Mouse (Mus musculus) kidney, postnatal 4 days (tissue): ENCODE measurements around the gene Ugt1a9.
"Not testable (repeated sequence)": the region's sequence is repeated elsewhere in the genome, so short reads cannot be mapped to it uniquely, and the experiment has no call there.

Source experiments
- DNase-seq, 2 experiments: peaks; one replicate each; pipeline ENCODE4 v3.0.0; 2021; ENCODE audit warnings: mixed read lengths in 2 of 2

Gene Ugt1a9

GRCm38 (mm10) chr1:88222216-88222615 is 151.6 kb downstream of the Ugt1a9 start:
- DNase-seq = no peak

GRCm38 (mm10) chr1:88223011-88223515 is 152.5 kb downstream of the Ugt1a9 start:
- not testable (repeated sequence) for DNase-seq

GRCm38 (mm10) chr1:88223591-88223990 is 153.0 kb downstream of the Ugt1a9 start:
- DNase-seq = peak in 1 of 2 experiments; percentile 4

- peak; percentile 16 to 25 for DNase-seq
Observed at GRCm38 (mm10) chr1:88224029-88224776, 153.6 kb downstream of the Ugt1a9 start.

- not testable (repeated sequence) for DNase-seq
Observed at GRCm38 (mm10) chr1:88225301-88225700, 154.7 kb downstream of the Ugt1a9 start.

- peak in 1 of 2 experiments; percentile 3 for DNase-seq
Observed at GRCm38 (mm10) chr1:88225741-88226140, 155.1 kb downstream of the Ugt1a9 start.

- DNase-seq = peak; percentile 3 to 6
Observed at GRCm38 (mm10) chr1:88226670-88227379, 156.2 kb downstream of the Ugt1a9 start, which contains the start of gene Mroh2a. Gene Mroh2a, plus strand, starts transcription at chr1:88226986.

GRCm38 (mm10) chr1:88227482-88227881 is 156.9 kb downstream of the Ugt1a9 start:
- DNase-seq = no peak

- DNase-seq = peak; percentile 5 to 8
Observed at GRCm38 (mm10) chr1:88228121-88228520, 157.5 kb downstream of the Ugt1a9 start.

GRCm38 (mm10) chr1:88229566-88229965 is 159.0 kb downstream of the Ugt1a9 start:
- DNase-seq = no peak

GRCm38 (mm10) chr1:88229986-88230385 is 159.4 kb downstream of the Ugt1a9 start:
- DNase-seq = peak in 1 of 2 experiments; percentile 3

GRCm38 (mm10) chr1:88230421-88230820 is 159.8 kb downstream of the Ugt1a9 start:
- peak in 1 of 2 experiments; percentile 4 for DNase-seq

- DNase-seq = no peak
Observed at GRCm38 (mm10) chr1:88230981-88231802, 160.6 kb downstream of the Ugt1a9 start.

- peak in 1 of 2 experiments; percentile 4 for DNase-seq
Observed at GRCm38 (mm10) chr1:88231803-88232499, 161.4 kb downstream of the Ugt1a9 start.

GRCm38 (mm10) chr1:88232664-88233380 is 162.2 kb downstream of the Ugt1a9 start:
- no peak for DNase-seq

- DNase-seq = peak in 1 of 2 experiments; percentile 10
Observed at GRCm38 (mm10) chr1:88233421-88234247, 163.0 kb downstream of the Ugt1a9 start.

GRCm38 (mm10) chr1:88234248-88234610 is 163.6 kb downstream of the Ugt1a9 start:
- DNase-seq = no peak

- DNase-seq = no peak
Observed at GRCm38 (mm10) chr1:88234646-88235045, 164.0 kb downstream of the Ugt1a9 start.

GRCm38 (mm10) chr1:88235046-88235893 is 164.7 kb downstream of the Ugt1a9 start:
- no peak for DNase-seq
